Mouse (Mus musculus) lung, postnatal 4 days (tissue): ENCODE results near the gene Rps23.
A peak's percentile ranks its signal among the peaks of the same experiment; 100 is the strongest.

Source experiments
- DNase-seq, 2 experiments: peaks; one replicate each; pipeline ENCODE4 v3.0.0; 2021

Rps23 gene

GRCm38 (mm10) chr13:90935852-90936251 lies 13.1 kb downstream of the Rps23 start:
- DNase-seq = no peak

GRCm38 (mm10) chr13:90939192-90939591 lies 16.4 kb downstream of the Rps23 start:
- DNase-seq = no peak

DNA sequence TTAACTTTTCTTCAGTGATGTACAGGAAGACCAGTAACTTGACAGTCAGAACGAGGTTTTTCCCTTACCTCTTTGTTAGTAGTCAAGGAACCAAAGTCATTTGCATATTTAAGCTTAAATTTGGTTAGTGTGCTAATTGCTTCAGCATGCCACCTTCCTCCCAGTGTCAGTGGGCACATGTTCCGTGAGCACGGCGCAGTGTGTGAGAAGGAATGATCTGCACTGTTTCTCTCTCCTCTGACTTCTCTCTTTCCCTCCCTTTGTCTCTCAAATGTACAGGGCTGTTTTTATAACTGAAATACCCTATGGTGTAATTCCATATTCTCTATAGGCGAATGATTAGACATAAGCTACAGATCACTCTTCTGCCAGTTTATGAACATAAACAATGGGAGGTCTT lies 16.8 kb downstream of the Rps23 start:
- DNase-seq = no peak

- no peak for DNase-seq
Observed at GRCm38 (mm10) chr13:90958894-90959293, 36.1 kb downstream of the Rps23 start.

DNA sequence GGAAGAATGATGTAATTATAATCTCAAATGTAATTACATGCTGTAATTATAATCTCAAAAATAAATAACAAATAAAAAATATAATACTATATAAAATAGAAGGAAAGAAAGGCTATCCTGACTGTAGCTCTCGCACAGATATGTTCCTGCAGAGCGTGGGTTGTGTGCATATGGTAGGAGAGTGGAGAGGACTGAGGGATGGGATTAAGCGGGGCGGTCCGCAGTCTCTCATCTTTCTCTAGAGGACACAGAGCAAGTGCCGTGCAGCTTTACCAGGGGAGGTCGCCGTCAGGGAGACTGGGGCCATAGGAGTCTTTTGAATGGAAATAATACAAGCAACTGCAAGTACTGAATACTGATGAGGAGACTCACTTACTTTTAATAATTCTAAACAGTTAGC lies 37.8 kb downstream of the Rps23 start:
- DNase-seq = no peak

GRCm38 (mm10) chr13:90962836-90963760 lies 40.3 kb downstream of the Rps23 start:
- DNase-seq = no peak

DNA sequence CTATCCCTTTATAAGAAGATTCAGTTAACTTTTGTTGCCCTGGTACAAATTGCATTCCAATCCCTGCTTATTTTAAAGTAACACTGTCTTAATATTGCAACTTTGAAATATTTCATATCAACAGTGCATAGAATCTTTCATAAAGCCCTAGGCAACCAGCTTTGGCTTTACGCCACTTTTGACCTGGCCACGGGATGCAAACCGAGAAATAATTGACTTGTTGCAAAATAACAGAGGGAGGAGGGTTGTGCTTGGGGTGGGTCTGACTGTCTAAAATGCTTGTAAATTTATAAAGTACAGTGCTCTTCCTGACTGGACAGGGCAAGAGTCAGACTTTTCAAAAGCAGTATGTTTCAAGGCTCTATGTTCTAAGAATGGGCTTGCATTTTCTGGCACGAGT lies 41.8 kb downstream of the Rps23 start:
- DNase-seq = no peak

- no peak for DNase-seq
Observed at GRCm38 (mm10) chr13:90965996-90966395, 43.2 kb downstream of the Rps23 start.

GRCm38 (mm10) chr13:90967422-90967821 lies 44.7 kb downstream of the Rps23 start:
- DNase-seq = peak; percentile 80 to 85

- no peak for DNase-seq
Observed at GRCm38 (mm10) chr13:90968940-90969339, 46.2 kb downstream of the Rps23 start.

DNA sequence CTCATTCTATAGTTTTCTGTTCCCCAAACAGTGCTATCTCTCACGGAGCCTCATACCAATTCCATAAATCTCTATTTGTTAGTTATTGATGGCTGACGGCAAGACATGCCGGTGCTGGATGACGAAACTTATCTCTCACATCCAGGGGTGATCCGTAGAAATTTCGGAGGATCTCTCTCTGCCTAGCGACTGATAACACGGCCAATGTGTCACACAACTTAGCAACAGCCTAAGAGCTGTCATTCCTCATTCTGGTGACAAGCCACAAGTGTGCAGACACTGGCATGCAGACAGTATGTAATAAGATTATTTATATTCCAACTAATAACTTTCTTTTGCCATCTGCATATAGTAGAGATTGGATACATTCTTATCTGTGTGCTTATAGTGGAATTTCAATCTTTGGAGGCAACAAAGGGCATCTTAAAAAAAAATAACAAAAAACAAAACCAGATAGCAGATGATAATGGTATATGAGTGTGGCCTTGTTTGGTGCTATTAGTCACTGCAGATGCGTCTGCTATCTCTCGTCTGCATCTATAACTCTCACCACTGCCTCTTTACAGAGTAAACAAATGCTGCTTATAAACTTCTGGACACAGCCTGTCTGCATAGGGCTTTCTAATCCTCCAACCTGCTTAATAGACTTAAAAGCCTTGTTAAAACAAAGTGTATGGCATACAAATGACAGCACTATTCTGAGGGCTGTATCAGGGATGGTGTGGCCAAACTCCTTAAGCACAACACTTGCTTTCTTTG lies 47.7 kb downstream of the Rps23 start:
- DNase-seq = no peak

DNA sequence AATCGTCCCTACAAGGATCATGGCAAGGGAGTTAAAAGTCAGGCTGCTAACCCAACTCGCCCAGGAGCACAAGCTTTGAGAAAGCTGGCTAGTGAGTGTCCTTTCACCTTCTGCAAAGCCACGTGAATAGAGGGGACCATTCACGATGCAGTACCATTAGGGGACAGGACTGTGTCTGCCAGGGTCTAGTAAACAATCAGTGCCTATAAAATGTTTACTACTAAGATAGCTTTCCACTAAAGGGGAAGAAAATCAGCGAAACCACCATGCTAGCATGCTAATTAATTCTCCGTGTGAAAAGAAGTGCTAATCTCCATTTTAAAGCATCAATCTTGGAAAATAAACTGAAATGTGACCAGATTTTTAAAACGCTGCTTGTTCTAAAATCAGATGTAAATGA lies 50.7 kb downstream of the Rps23 start:
- DNase-seq = no peak
